Mouse (Mus musculus) spleen, adult 2 months (tissue): ENCODE measurements around the gene Zc3hc1. TPM values are rescaled to one million over a fixed set of nuclear protein-coding genes. Genes with fewer than 3 reads are reported as not detected.
"Not testable (repeated sequence)": the region's sequence is repeated elsewhere in the genome, so short reads cannot be mapped to it uniquely, and the experiment has no call there.

Experiments used
- DNase-seq, 2 experiments: peaks; one replicate each; pipeline versions ENCODE4 v3.0.0 to v3.0.0-alpha.2; 2012 to 2021; ENCODE audit warnings: low spot score in 2 of 2, low read depth in 1 of 2
- H3K27ac ChIP-seq: fragments of 200-500 bp; 2 replicates; pipeline ENCODE4 v1.5.1; 2012; ENCODE audit warnings: low read length, inconsistent platforms; ENCODE audit not compliant: insufficient read depth
- H3K27me3 ChIP-seq: fragments of 200-500 bp; 2 replicates; pipeline ENCODE4 v1.6.1; 2012; ENCODE audit warnings: mild to moderate bottlenecking, moderate library complexity, low read length, inconsistent platforms; ENCODE audit not compliant: control insufficient read depth, insufficient read depth
- H3K36me3 ChIP-seq: fragments of 200-500 bp; 2 replicates; pipeline ENCODE4 v1.6.1; 2012; ENCODE audit warnings: mild to moderate bottlenecking, low read length, inconsistent platforms; ENCODE audit not compliant: control insufficient read depth, insufficient read depth
- H3K4me1 ChIP-seq: fragments of 200-500 bp; 2 replicates; pipeline ENCODE4 v1.6.1; 2011; ENCODE audit warnings: inconsistent platforms; ENCODE audit not compliant: control insufficient read depth, insufficient read depth, insufficient read length
- H3K4me3 ChIP-seq: fragments of 200-500 bp; 2 replicates; pipeline ENCODE4 v1.5.1; 2011; ENCODE audit warnings: mild to moderate bottlenecking, inconsistent platforms; ENCODE audit not compliant: insufficient read depth, insufficient read length; ENCODE audit errors: extremely low read depth
- CTCF ChIP-seq: fragments of 200-500 bp; IDR thresholded peaks from 2 replicates; pipeline ENCODE4 v1.5.1; 2011; ENCODE audit warnings: mild to moderate bottlenecking, inconsistent platforms; ENCODE audit not compliant: insufficient read depth, insufficient read length, insufficient replicate concordance; ENCODE audit errors: extremely low read depth
- POLR2A ChIP-seq: fragments of 200-500 bp; IDR thresholded peaks from 2 replicates; pipeline ENCODE4 v1.6.1; 2011; ENCODE audit warnings: low read depth, low read length, inconsistent platforms
- WGBS: fragments of 180-500 bp; shearing (Covaris S2); methylation state at CpG from one replicate; pipeline ENCODE4 v1.1.7; 2018; 5-methylcytosine and 5-hydroxymethylcytosine counted together
- polyA plus RNA-seq: library from polyadenylated mRNA; depleted of rRNA; stranded (reverse); fragments of >200 nt; gene quantifications from 2 replicates; pipeline ENCODE4 v1.2.3, GENCODE M21; 2012

Zc3hc1 gene
- polyA plus RNA-seq, 1 experiment: 11.3 TPM

DNA sequence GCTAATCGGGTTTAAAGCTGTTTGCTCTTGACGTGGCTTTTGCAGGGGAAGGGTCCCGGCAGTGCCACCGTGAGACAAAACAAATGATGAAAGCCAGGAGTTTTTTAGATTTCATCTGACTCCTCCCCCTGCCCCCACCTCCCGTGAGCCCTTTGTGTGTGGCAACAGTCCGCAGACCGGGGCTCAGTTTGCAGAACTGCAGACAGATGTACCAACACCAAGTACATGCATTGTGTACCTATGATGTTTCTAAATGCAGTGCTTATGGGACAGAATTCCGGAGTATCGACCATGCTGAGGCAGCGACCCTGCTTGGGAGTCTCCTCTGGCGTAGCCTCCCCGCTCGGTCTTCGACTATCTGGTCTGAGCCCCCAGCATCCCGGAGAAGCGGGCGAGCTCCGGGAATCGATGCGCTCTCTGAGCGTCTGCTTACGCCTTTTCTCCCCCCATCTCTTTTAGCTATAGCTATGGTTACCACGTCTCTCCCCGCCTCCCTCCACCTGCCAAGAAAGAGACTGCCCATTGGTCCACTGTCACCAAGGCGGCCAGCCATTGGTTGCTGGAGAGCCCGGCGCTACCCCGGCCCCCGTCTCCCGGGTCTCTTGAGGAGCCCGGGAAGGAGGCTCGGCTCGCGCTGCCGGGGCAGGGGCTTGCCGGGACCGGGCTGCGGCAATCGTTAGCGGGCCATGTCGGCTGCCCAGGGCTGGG, 10.6 kb upstream of the Zc3hc1 start, which contains the start of gene Klhdc10:
TSS of gene Klhdc10 (plus strand) at position 561 of the 708 bp plus-strand sequence.
- Histone ChIP-seq H3K27ac (peak within 1 kb of the TSS; percentile 72), H3K4me1 (no peaks in the 10 kb centered on the region; the same call in 1 of the 2 replicates), H3K4me3 (peak within 1 kb of the TSS; percentile 100), H3K27me3 (no peaks in the 10 kb centered on the region), H3K36me3 (no peaks in the 10 kb centered on the region)
- peak; percentile 96 to 100 for DNase-seq
- WGBS: under 1% methylated on average over 41 of the region's 41 CpGs
- TF ChIP-seq CTCF (no peak), POLR2A (no peak)

DNA sequence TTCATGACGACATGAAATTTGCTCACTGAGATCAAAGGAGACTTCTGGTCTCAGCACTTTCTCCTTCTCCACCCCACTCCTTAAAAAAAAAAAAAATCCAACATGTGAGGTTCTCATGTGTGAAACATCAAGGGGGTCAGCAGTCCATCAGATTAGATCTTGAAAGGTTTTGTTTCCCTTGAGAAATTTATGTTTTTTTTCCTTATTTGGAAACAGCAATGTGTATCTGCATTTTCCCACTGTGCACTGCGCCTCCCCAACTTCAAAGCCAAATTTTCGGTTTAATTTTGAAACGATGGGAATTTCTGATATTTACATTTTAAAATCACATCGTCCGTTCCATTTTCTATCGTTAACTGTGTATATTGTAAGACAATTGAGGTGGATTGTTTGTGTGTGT, 9.9 kb upstream of the Zc3hc1 start:
- DNase-seq: no peak
- H3K27ac ChIP-seq: no peak overlapping the region
- H3K4me1 ChIP-seq: no peaks in the 10 kb centered on the region; the same call in 1 of the 2 replicates
- no peaks in the 10 kb centered on the region for H3K27me3 ChIP-seq
- TF ChIP-seq CTCF (no peak), POLR2A (no peak)
- WGBS: 2% methylated on average over 7 of the region's 7 CpGs
- no peaks in the 10 kb centered on the region for H3K36me3 ChIP-seq
- H3K4me3 ChIP-seq: no peak overlapping the region; the same call in 1 of the 2 replicates

DNA sequence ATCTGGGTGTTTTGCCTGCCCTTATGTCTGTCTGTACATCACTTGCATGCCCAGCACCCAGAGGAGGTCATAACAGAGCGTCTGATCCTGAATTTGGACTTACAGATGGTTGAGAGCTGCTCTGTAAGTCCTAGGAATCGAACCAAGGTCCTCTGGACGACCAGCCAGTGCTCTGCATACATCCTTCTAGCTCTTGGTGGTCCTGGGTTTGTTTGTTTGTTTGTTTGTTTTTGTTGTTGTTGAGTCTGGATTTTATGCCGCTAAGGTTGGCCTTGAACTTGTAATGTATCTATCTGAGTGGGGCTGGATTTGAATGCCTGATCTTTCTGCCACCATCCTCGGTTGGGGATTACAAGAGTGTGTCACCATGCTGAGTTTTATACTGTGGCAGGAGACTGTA, 9.3 kb upstream of the Zc3hc1 start:
- Histone ChIP-seq H3K27me3 (no peaks in the 10 kb centered on the region), H3K36me3 (no peaks in the 10 kb centered on the region), H3K27ac (no peak overlapping the region), H3K4me1 (no peaks in the 10 kb centered on the region; the same call in 1 of the 2 replicates), H3K4me3 (no peak overlapping the region)
- 83% methylated on average over 5 of the region's 5 CpGs for WGBS
- DNase-seq: no peak
- TF ChIP-seq POLR2A (no peak), CTCF (no peak)

DNA sequence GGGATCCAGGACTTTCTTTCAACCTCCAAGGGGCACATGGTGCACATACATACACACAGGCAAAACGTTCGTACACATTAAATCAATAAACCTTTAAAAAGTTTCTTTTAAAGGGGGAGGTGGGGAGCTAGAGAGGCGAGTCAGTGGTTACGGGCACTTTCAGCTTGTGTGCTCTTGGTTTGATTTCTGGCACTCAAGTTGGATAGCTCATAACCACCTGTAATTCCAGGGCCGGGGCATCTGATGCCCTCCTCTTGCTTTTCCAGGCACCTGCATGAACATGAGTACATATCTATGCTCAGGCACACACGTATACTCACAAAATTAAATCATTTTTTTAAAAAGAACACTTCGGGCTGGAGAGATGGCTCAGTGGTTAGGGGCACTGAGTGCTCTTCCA, 1.2 kb upstream of the Zc3hc1 start:
- Histone ChIP-seq H3K4me1 (no peaks in the 10 kb centered on the region), H3K36me3 (peaks cover 2% of the 10 kb centered on the region; the same call in 1 of the 2 replicates), H3K27ac (no peak overlapping the region), H3K27me3 (no peaks in the 10 kb centered on the region), H3K4me3 (no peak overlapping the region)
- no peak for DNase-seq
- TF ChIP-seq CTCF (no peak), POLR2A (no peak)
- WGBS: 91% methylated on average over 7 of the region's 7 CpGs

DNA sequence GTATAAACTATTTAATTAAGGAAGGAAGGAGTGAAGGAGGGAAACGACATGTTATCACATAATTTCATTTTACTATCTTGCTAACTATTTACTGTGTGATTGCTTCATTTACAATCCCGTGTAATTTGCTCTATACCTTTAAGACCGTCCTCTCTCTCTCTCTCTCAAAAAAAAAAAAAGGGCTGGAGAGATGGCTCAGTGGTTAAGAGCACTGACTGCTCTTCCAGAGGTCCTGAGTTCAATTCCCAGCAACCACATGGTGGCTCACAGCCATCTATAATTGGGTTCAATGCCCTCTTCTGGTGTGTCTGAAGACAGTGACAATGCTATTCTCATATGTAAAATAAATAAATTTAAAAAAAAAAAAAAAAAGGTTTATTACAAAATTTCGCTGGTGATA, 557 bp downstream of the Zc3hc1 start:
- H3K36me3 ChIP-seq, H3K27me3 ChIP-seq, H3K4me1 ChIP-seq, DNase-seq, H3K27ac ChIP-seq: not testable (repeated sequence)
- 22% methylated on average over 4 of the region's 4 CpGs for WGBS
- peak overlapping the region; percentile 84 for H3K4me3 ChIP-seq

DNA sequence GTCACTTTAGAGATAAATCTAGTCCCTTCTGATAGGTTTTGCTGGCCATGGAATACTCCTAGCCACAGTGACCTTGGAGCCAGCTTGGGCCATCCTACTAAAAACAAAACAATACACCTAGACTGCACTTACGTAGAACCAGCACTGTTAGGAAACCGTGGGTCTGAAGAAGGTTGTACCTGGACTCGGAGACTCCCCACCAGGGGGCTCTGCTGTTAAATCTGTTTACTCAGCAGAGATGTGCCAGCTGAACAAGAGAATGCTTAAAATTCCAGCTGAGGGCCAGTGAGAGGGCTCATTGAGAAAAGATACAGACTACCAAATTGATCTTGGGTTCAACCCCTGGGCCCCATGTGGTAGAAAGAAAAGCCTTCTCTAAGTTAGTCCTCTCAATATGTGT, 9.7 kb downstream of the Zc3hc1 start:
- 73% methylated on average over 3 of the region's 3 CpGs for WGBS
- Histone ChIP-seq H3K4me3 (no peak overlapping the region), H3K27ac (no peak overlapping the region), H3K27me3 (no peaks in the 10 kb centered on the region), H3K36me3 (peaks cover 26% of the 10 kb centered on the region), H3K4me1 (no peaks in the 10 kb centered on the region)
- no peak for DNase-seq
- TF ChIP-seq POLR2A (no peak), CTCF (no peak)

DNA sequence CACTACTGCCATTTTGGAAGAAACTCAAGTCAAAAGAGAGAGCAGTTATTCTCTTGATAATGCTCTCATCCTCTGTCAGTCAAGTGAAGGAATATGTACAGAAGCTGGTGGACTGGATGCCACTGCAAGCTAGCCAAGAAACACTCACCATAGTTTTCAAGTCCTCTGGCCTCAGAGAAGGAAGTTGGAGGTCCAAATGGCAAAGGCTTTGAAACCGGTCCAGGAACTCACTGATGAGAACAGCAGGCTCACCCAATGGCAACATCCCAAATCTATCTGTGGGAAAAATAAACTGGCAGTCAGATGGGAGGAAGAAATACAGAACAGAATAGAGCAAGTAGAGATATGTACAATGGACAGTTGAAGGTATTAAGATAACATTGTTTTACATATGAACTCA, 15.0 kb downstream of the Zc3hc1 start:
- DNase-seq: no peak
- peaks cover 38% of the 10 kb centered on the region for H3K36me3 ChIP-seq
- no peak overlapping the region for H3K4me3 ChIP-seq
- H3K27me3 ChIP-seq: no peaks in the 10 kb centered on the region
- H3K27ac ChIP-seq: no peak overlapping the region
- no peaks in the 10 kb centered on the region for H3K4me1 ChIP-seq
- TF ChIP-seq CTCF: no peak
- WGBS: 77% methylated on average over 1 of the region's 1 CpGs
